Mouse (Mus musculus) WW6 (cell line): ENCODE measurements around the gene Ppp3r1.

Source experiments
- DNase-seq: peaks from one replicate; pipeline ENCODE4 v3.0.0-alpha.2; 2013; ENCODE audit warnings: low read depth, low spot score

Gene Ppp3r1

GRCm38 (mm10) chr11:17158858-17159737 is at the start of gene Ppp3r1:
TSS of gene Ppp3r1 (plus strand) at chr11:17159263.
- peak; percentile 93 for DNase-seq

DNA sequence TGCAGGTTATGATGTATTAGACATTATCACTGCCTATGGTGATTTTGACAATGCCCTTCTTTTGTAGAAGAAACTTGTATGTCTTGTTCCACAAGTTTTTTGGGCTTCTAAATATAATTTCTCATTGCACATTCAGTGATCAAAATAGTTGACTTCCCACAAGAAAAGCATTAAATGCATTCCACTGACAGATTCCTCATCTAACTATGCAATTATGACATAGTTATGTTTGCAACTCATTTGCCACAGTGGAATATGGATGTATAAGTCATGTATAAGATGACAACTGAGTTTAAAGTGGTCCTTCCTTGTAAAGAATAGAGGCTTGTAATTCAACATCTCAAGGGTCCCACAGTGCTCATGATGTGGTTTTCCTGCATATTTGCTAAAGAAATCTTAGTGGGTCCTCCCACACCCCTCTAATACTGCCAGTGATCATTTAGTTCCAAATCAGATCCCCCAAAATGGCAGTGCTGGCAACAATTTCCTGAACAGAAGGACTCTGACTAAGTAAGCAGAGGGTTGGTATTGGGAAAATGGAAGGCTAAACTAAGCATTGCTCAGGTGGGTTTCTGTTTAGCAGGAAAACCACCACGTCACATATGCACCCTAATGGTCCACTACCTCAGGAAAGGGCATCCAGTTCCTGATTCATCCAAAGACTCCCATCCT is 46.5 kb upstream of the Ppp3r1 start:
- no peak for DNase-seq

DNA sequence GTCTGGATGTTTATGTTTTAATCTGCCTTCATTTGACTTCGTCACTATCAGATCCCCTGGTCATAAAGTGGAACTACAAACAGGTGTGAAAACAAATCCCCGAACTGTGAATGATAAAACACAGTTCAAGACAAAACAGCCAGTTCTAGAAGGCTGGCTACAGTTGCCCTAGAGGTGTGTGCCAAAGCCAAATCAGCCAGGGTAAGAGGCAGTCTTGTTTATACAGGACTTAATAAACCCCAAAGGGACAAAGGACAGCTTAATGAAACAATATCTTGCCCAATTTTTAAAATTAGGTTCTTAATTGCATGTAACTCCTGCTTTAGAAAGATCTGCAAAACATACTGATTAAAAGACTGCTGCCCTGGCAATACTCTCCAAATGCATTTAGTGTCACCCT is 32.6 kb upstream of the Ppp3r1 start:
- DNase-seq: no peak

- no peak for DNase-seq
Measured at GRCm38 (mm10) chr11:17135638-17136037, 23.4 kb upstream of the Ppp3r1 start.

DNA sequence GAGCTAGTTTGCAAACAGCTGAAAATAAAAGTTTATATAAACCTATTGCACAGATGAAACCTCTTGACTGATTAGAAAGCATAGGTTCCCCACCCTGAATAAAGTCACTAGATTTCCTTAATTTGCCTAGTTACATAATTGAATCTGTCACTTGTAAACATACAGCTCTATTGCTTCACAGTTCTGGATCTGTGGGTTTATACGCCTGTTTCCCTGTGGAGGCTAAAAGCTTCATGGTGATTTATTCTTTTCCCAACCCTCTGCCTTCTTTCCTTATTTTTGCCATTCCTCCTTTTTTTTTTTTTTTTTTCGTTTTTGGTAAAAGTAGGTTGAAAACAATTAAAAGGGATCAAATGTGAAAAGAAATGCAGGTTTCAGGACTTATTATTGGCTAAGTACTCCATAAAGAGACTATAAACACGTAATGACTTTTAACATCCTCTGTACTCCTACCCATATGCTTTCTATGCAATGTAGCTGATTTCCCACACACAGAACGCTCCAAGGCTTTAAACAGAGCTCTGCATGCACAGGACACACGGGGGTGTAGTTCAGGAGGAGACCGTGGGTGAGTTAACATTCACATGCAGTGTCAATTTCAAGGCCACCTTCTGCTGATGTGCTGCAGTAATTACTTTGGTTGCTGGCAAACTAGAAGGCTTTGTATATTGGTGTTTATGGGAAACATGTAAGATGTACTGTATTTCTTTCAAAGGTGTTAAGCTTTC is 20.6 kb upstream of the Ppp3r1 start:
- no peak for DNase-seq

GRCm38 (mm10) chr11:17159738-17160241 is 727 bp downstream of the Ppp3r1 start:
- DNase-seq: no peak

DNA sequence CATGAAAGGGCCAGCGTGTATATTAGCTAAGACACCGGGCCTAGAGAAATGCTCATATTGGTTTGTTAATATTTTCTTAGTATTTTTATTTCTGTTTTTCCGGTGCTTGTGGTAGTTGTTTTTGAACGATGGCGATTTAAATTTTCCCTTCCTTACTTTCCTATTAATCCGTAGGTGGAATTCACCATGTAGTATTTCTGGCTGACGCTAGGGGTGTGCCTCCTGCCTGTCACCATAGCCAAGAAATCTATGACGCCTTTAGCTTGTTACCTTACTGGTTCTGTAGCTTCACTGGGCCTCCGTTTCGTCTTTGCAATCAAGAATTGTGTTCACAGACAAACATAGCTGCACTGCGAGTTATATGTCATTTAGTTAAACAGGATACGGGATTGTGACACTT is 1.2 kb downstream of the Ppp3r1 start:
- peak; percentile 26 for DNase-seq

- no peak for DNase-seq
Measured at GRCm38 (mm10) chr11:17163956-17164355, 4.9 kb downstream of the Ppp3r1 start.

- no peak for DNase-seq
Measured at GRCm38 (mm10) chr11:17166627-17167026, 7.6 kb downstream of the Ppp3r1 start.

GRCm38 (mm10) chr11:17169262-17169661 is 10.2 kb downstream of the Ppp3r1 start:
- DNase-seq: no peak

DNA sequence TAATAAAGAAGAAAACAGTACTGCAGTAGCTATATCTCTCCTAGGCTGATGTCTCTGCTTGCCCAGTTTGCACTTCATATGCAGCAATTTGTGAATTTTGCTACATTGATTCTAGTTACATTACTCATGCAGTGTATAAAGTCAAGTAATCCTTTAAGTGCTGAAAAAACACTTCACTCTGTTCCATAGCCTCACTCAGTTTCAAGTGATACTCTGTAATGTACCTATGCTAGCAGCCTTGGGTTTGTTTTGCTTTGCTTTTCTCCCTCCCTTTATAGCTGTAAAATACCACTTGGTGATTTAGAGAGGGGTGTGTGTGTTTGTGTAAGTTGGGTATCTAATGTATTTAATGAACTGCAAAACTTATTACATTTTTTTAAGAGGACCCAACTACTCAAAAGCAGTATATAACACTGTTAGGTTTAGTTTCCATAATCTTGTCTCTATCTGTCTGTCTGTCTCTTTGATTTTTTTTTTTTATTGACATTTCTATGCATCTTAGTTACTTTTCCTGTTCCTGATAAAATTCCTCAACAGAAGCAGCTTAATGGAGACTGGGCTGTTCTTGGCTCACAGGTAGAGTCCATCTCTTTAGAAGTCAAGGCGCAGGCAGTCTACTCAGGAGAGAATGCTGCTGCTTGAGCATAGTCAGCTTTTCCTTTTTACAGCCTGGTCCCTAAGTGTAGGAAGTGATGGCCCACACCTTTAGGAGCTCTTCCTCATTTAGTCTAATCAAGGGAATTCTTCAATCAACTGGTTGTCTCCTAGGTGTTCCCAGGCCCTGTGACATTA is 12.1 kb downstream of the Ppp3r1 start:
- DNase-seq: no peak

DNA sequence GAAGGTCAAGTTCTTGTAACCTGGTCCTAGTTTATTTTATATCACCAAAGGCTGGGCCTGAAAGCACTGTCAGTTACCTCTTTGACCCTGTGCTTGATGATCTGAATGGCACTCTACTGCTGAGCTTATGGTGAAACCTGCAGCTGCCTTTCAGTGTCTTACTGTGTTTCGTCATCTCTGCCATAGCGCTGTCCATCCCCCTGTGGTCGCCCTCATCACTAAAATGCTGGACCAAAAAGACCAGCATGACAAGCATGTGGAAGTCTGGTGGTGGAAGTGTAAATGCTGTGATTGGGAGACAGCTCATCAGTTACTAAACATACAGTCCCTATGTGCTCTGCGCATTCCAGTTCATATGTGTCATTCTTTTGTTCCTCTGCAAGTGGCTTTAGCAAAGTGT is 13.2 kb downstream of the Ppp3r1 start:
- DNase-seq: no peak

DNA sequence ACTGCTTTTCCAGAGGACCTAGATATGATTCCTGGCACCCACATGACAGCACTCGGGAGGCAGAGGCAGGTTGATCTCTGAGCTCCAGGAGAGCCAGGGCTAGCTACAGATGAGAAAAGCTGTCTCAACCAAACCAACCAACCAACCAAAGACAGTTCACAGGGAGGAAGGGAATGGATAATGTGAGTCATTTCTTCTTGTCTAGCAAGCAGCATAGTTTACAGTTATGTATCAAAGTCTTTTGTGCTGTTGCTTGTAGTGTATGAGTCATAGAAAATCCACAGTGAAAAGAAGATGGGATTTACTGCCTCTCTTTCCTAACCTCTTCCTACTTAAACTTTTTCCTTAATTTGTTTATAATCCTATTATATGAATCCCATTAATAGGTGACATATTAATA is 17.6 kb downstream of the Ppp3r1 start:
- no peak for DNase-seq

- DNase-seq: no peak
Measured at GRCm38 (mm10) chr11:17180753-17181152, 21.7 kb downstream of the Ppp3r1 start.

GRCm38 (mm10) chr11:17181807-17182206 is 22.7 kb downstream of the Ppp3r1 start, which contains the start of gene Wdr92:
TSS of gene Wdr92 (plus strand) at chr11:17182107.
- DNase-seq: no peak

GRCm38 (mm10) chr11:17183165-17183564 is 24.1 kb downstream of the Ppp3r1 start:
- no peak for DNase-seq

- no peak for DNase-seq
Measured at GRCm38 (mm10) chr11:17187649-17188048, 28.6 kb downstream of the Ppp3r1 start.

- no peak for DNase-seq
Measured at GRCm38 (mm10) chr11:17188786-17189185, 29.7 kb downstream of the Ppp3r1 start.

GRCm38 (mm10) chr11:17192151-17192844 is 33.2 kb downstream of the Ppp3r1 start:
- DNase-seq: peak; percentile 26

GRCm38 (mm10) chr11:17199170-17199569 is 40.1 kb downstream of the Ppp3r1 start:
- no peak for DNase-seq
